Mouse (Mus musculus): ENCODE data around the gene Pacrg.

Gene Pacrg

GRCm38 (mm10) chr17:10365501-10366482, 474.3 kb downstream of the Pacrg start:
- DNase-seq, result no peak

- DNase-seq, result no peak
Measured at GRCm38 (mm10) chr17:10363151-10363550, 477.0 kb downstream of the Pacrg start.

GRCm38 (mm10) chr17:10361882-10362291, 478.2 kb downstream of the Pacrg start:
- no peak for DNase-seq

GRCm38 (mm10) chr17:10360738-10361137, 479.4 kb downstream of the Pacrg start:
- no peak for DNase-seq

GRCm38 (mm10) chr17:10359466-10359865, 480.6 kb downstream of the Pacrg start:
- no peak for DNase-seq

GRCm38 (mm10) chr17:10357348-10357747, 482.8 kb downstream of the Pacrg start:
- no peak for DNase-seq

- DNase-seq, result no peak
Measured at GRCm38 (mm10) chr17:10356294-10356693, 483.8 kb downstream of the Pacrg start.

- DNase-seq, result no peak
Measured at GRCm38 (mm10) chr17:10355746-10356145, 484.4 kb downstream of the Pacrg start.
